Mouse (Mus musculus) urinary bladder, postnatal 10 days (tissue): ENCODE results near the gene Hoxa5.

ENCODE experiments used
- DNase-seq: peaks from one replicate; pipeline ENCODE4 v3.0.0; 2022; ENCODE audit warnings: low spot score

The Hoxa5 gene

GRCm38 (mm10) chr6:52214271-52214670, 9.9 kb upstream of the Hoxa5 start:
- no peak for DNase-seq

- no peak for DNase-seq
Observed at GRCm38 (mm10) chr6:52213119-52213986, 9.0 kb upstream of the Hoxa5 start, which contains the start of the genes Hoxa3 and Gm28308. TSS of gene Hoxa3 (minus strand) at chr6:52213336. TSS of gene Gm28308 (minus strand) at chr6:52213339.

GRCm38 (mm10) chr6:52212556-52213118, 8.2 kb upstream of the Hoxa5 start:
- DNase-seq, result no peak

GRCm38 (mm10) chr6:52211961-52212360, 7.6 kb upstream of the Hoxa5 start:
- DNase-seq, result no peak

GRCm38 (mm10) chr6:52211170-52211935, 7.0 kb upstream of the Hoxa5 start:
- no peak for DNase-seq

GRCm38 (mm10) chr6:52209685-52210046, 5.3 kb upstream of the Hoxa5 start:
- DNase-seq, result no peak

- DNase-seq, result no peak
Observed at GRCm38 (mm10) chr6:52208868-52209684, 4.7 kb upstream of the Hoxa5 start.

GRCm38 (mm10) chr6:52208072-52208867, 3.9 kb upstream of the Hoxa5 start, which contains the start of gene Hoxa6:
TSS of gene Hoxa6 (minus strand) at chr6:52208722.
- DNase-seq, result no peak

GRCm38 (mm10) chr6:52207684-52207976, 3.2 kb upstream of the Hoxa5 start:
- DNase-seq, result no peak

GRCm38 (mm10) chr6:52206882-52207683, 2.7 kb upstream of the Hoxa5 start:
- DNase-seq, result no peak

GRCm38 (mm10) chr6:52205638-52206621, 1.5 kb upstream of the Hoxa5 start:
- no peak for DNase-seq

GRCm38 (mm10) chr6:52205221-52205620, 834 bp upstream of the Hoxa5 start:
- no peak for DNase-seq

GRCm38 (mm10) chr6:52203371-52204049, 877 bp downstream of the Hoxa5 start:
- no peak for DNase-seq

- DNase-seq, result no peak
Observed at GRCm38 (mm10) chr6:52203121-52203370, 1.3 kb downstream of the Hoxa5 start.

- no peak for DNase-seq
Observed at GRCm38 (mm10) chr6:52202362-52203120, 1.8 kb downstream of the Hoxa5 start.

GRCm38 (mm10) chr6:52201269-52201668, 3.1 kb downstream of the Hoxa5 start:
- DNase-seq, result no peak

GRCm38 (mm10) chr6:52200751-52201250, 3.6 kb downstream of the Hoxa5 start:
- no peak for DNase-seq
